Mouse (Mus musculus): ENCODE data around the gene Ncdn. TPM values are rescaled to one million over a fixed set of nuclear protein-coding genes. Genes with fewer than 3 reads are reported as not detected.

The Ncdn gene
- polyA plus RNA-seq, 1 experiment from 2014 or later: 29.9 TPM

DNA sequence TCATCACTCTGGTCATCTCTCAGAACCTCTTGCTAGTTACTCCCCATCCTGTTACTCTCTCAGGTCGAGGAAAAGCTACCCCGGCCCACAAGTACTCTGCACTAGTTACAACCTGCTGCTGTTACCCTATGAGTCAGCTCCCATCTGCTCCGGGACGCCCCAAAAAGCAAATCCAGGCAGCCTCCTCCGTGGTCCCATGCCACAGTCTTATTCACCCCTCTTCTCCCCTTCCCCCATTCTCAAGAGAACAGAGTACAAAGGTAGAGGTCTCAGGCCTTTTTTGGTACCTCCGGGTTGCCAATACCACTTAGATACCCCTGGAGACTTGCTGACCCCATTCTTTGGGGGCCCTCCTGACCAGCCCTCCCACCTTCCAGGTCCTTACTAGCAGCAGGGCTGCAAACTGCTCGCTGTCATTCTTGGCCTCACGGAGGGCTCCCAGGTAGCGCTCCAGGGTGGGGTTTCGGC lies 1.6 kb downstream of the Ncdn start:
- Histone ChIP-seq H3K4me3 (peak overlapping the region; percentile 92), H3K4me1 (peaks cover 58% of the 10 kb centered on the region), H3K27ac (no peak overlapping the region), H3K27me3 (no peaks in the 10 kb centered on the region), H3K4me2 (peak overlapping the region; percentile 95), H3K9me3 (no peaks in the 10 kb centered on the region), H3K36me3 (peaks cover 36% of the 10 kb centered on the region), H3K9ac (no peak overlapping the region)
- ATAC-seq (ENCODE audit: insufficient number of reproducible peaks, low FRiP score, low TSS enrichment, low read depth): no peak
- WGBS: 52% methylated on average over 10 of the region's 10 CpGs

DNA sequence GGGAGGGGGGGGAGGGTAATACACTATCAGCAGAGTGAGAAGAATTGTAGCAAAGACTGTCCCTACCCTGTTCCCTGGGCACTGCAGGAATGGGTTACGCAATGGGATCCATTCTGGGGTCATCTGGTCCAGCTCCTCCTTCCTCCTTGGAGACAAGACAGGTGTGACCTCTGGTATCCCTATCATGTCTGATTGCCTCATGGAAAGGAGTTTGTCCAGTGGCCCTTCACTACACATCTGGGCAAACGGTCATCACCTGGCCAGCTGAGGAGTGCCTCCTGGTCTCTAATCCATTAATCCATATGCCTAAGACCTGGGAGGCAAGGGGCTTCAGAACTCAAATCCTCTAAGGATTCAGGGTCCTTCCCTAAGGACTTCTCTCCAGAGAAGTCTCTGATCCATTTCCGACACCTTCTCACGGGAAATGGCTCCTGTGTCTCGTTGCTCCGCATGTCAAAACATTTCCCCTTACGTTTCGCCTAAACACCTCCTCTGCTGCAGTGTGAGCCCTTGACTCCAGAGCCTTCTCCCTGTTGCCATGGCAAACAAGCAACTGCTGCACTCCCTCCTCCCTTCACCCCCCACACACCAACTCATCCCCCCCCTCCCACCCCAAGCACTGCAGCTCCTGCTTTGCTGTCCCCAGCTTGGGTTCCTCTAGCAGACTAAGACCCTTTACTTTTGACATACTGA lies 2.2 kb downstream of the Ncdn start:
- no peaks in the 10 kb centered on the region for H3K9me3 ChIP-seq
- WGBS: 76% methylated on average over 8 of the region's 8 CpGs
- no peak overlapping the region for H3K4me3 ChIP-seq
- peak overlapping the region; percentile 95; the same call in 1 of the 2 replicates for H3K4me2 ChIP-seq
- no peak for ATAC-seq (ENCODE audit: insufficient number of reproducible peaks, low FRiP score, low TSS enrichment, low read depth)
- H3K27me3 ChIP-seq: no peaks in the 10 kb centered on the region
- peaks cover 61% of the 10 kb centered on the region for H3K4me1 ChIP-seq
- H3K36me3 ChIP-seq: peaks cover 42% of the 10 kb centered on the region
- no peak overlapping the region for H3K27ac ChIP-seq
- no peak overlapping the region for H3K9ac ChIP-seq

DNA sequence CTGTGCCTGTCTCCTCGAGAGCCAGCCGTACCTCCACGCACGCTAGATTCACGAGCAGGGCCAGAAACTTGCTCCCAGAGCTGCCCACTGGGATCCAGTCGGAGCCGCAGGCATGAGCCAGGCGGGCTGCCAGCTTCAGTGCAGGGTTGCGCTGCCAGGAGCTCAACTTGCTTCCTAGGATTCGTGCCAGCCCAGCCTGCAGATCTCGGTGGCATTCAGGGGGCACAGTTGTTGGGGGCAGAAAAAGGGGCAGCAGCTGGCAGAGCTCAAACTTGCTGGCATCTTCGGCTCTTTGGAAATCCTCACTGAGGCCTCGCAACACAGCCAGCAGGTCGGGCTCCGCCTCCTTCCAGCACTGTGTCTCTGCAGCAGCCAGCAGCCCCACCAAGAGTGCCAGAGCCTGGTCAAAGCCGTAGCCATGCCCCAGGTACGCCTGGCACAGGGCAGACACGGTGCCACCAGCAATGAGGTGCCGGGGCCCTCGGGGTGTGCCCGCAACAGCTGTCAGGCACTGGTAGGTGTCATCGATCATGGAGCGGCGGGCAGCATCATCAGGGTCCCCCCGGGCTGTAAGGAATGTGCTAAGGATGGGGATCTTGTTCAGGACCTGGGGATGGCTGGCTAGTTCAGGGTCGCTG lies 3.1 kb downstream of the Ncdn start:
- Histone ChIP-seq H3K9me3 (no peaks in the 10 kb centered on the region), H3K4me2 (peak overlapping the region; percentile 26; the same call in 1 of the 2 replicates), H3K4me1 (peaks cover 65% of the 10 kb centered on the region), H3K36me3 (peaks cover 49% of the 10 kb centered on the region), H3K9ac (no peak overlapping the region), H3K27me3 (no peaks in the 10 kb centered on the region), H3K4me3 (0 out of 2 replicates have a peak overlapping the region, but pooled peaks have one; percentile 7), H3K27ac (peak overlapping the region; percentile 47; the same call in 1 of the 2 replicates)
- WGBS: 73% methylated on average over 26 of the region's 26 CpGs
- no peak for ATAC-seq (ENCODE audit: insufficient number of reproducible peaks, low FRiP score, low TSS enrichment, low read depth)

DNA sequence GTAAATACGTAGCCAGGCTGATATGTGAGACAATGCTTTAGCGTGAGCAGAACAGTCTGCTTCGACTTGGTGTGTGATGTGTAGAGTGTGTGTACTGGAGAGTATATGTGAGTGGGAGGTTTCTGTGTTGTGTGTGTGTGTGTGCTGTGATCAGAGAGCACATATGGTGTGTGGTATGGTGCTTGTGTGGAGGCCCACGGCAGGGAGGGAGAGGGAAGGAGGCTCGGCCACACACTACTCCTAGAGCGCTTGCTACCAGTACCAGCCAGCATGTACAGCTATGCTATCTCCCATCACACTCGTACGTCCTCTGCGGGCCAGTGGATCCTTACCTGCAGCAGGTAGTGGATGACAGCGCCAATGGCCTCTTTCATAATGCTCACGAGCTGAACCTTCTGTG lies 3.7 kb downstream of the Ncdn start:
- Histone ChIP-seq H3K27ac (peak overlapping the region; percentile 47; the same call in 1 of the 2 replicates), H3K4me2 (peak overlapping the region; percentile 26; the same call in 1 of the 2 replicates), H3K36me3 (peaks cover 55% of the 10 kb centered on the region), H3K4me3 (0 out of 2 replicates have a peak overlapping the region, but pooled peaks have one; percentile 7), H3K9me3 (no peaks in the 10 kb centered on the region), H3K27me3 (no peaks in the 10 kb centered on the region), H3K4me1 (peaks cover 60% of the 10 kb centered on the region), H3K9ac (no peak overlapping the region)
- no peak for ATAC-seq (ENCODE audit: insufficient number of reproducible peaks, low FRiP score, low TSS enrichment, low read depth)
- 83% methylated on average over 10 of the region's 11 CpGs for WGBS

DNA sequence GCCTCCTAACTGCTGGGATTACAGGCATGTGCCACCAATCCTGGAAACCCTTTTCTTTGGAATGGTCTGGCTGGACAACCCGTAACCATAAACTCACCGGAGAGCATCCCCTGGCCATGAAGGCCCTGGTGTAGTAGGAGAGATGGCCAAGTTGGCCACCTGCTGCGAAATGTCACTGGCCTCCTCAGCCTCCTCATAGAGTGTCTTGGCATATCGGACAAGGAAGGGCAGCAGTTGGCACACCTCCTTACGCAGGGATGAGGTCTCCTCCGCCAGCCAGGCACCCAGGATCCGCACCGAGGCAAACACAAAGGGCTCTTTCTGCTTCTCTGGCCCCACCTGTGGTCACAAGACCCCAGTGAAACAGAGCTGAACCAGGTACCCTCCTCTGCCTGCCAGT lies 4.9 kb downstream of the Ncdn start:
- H3K27me3 ChIP-seq: no peaks in the 10 kb centered on the region
- no peak overlapping the region for H3K9ac ChIP-seq
- H3K36me3 ChIP-seq: peaks cover 63% of the 10 kb centered on the region
- no peak overlapping the region for H3K4me2 ChIP-seq
- H3K9me3 ChIP-seq: no peaks in the 10 kb centered on the region
- H3K27ac ChIP-seq: no peak overlapping the region
- peaks cover 52% of the 10 kb centered on the region for H3K4me1 ChIP-seq
- H3K4me3 ChIP-seq: no peak overlapping the region
- WGBS: 93% methylated on average over 8 of the region's 8 CpGs
- no peak for ATAC-seq (ENCODE audit: insufficient number of reproducible peaks, low FRiP score, low TSS enrichment, low read depth)

DNA sequence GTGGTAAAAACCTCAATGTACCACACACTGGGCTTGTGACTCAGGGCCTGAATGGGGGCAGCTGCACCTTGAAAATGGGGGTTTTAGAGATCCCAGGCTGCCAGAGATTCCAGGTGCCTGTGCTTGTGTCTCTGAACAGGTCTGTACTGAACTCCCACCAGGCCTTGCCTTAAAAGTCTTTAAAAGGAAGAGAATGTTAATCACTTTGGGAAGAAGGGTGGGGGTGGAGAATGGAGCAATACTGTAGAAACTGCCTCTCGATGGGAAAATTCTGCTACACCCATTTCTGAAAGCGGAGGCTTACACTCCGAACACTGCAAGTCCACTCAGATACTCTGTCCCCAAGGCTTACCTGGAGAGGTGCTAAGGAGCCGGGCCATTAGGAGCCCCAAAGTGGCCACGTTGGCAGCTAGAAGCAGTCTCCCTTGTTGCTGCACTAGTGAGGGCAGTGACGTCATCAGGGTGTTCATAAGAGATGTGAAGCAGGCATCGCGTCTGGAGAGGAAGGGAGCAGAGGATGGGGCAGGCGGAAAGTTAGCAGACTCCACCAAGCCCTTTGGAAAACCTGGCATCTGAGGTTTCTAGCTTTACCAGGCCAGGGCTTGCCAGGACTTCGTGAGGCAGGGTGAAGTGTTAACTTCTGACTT lies 6.9 kb downstream of the Ncdn start:
- Histone ChIP-seq H3K27ac (no peak overlapping the region), H3K36me3 (peaks cover 63% of the 10 kb centered on the region), H3K9me3 (no peaks in the 10 kb centered on the region), H3K4me2 (no peak overlapping the region), H3K4me1 (peaks cover 42% of the 10 kb centered on the region), H3K4me3 (no peak overlapping the region), H3K9ac (no peak overlapping the region), H3K27me3 (no peaks in the 10 kb centered on the region)
- no peak for ATAC-seq (ENCODE audit: insufficient number of reproducible peaks, low FRiP score, low TSS enrichment, low read depth)
- WGBS: 79% methylated on average over 10 of the region's 10 CpGs

DNA sequence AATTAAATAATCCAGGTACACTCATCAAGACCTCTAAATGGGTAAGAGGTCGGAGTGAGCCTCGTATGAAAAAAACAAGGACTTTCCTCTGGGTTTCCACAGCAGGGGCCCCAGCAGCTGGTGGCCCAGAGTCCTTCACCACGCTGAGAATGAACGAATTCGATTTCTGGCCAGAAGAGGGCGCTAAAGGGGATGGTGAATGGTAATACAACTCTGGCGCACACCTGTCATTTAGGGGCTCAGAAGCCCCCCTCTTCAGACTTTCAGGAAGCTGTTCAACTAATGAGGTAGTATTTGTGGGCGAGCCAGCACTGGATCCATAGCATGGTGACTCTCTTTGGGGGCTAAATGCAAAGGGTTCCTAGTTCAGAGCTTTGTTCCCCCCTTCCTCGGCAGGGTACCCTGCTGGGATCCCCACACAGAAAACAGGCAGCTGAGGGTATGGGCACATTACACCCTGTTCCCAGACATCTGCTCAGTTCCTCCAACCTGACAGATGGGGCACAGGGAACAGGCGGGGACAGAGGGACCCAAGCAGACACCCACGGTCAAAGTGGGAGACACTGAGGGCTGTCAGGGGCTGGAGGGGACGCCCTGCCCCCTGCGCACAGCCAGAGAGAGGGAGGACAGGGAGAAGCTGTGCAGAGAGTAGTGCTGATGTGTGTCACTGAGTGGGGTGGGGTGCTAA lies 7.6 kb downstream of the Ncdn start:
- no peak overlapping the region for H3K4me2 ChIP-seq
- H3K4me1 ChIP-seq: peaks cover 37% of the 10 kb centered on the region
- ATAC-seq (ENCODE audit: insufficient number of reproducible peaks, low FRiP score, low TSS enrichment, low read depth): 0 out of 2 replicates have a peak, but pooled peaks have one; percentile 22
- peaks cover 63% of the 10 kb centered on the region for H3K36me3 ChIP-seq
- H3K4me3 ChIP-seq: no peak overlapping the region
- no peaks in the 10 kb centered on the region for H3K9me3 ChIP-seq
- no peaks in the 10 kb centered on the region for H3K27me3 ChIP-seq
- H3K9ac ChIP-seq: no peak overlapping the region
- no peak overlapping the region for H3K27ac ChIP-seq
- 41% methylated on average over 13 of the region's 13 CpGs for WGBS

DNA sequence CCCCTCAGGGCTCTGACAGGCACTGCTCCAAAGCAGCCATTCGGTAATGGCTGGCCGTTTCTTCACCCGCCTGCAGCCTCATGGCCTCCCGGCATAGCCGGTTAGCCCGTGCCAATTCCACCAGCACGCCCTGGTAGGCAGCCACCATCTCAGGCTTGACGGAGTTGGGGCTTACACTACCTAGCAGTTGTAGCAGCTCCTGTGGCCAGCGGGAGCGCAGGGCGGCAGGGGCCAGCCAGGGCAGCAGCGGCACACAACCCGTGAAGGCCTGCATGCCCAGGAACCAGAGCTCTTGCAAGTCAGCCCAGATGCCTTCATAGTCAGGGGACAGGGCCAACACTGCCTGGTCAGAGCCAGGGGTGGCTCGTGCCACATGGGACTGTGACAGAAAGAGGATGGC lies 8.4 kb downstream of the Ncdn start:
- no peak overlapping the region for H3K4me3 ChIP-seq
- 88% methylated on average over 14 of the region's 14 CpGs for WGBS

DNA sequence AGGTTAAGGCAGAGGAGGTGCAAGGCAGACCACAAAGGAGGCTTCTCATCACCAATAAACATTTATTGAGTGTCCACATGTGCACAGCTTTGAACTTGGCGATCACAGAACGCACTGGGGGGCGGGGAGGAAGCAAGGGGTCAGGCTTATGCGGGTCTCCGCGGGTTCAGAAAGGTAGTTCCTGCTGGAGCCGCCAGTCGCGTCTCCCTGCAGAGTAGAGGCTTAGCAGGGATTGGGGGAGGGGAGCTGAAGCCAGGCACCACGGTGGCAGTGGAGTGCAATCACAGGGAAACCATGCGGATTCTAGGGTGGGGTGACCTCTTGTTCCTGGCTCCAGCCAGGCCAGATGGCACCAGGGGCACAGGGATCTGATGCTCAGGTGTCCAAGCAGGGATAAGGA lies 9.5 kb downstream of the Ncdn start:
- H3K27ac ChIP-seq: no peak overlapping the region
- no peak overlapping the region for H3K4me3 ChIP-seq
- H3K4me2 ChIP-seq: no peak overlapping the region
- 15% methylated on average over 11 of the region's 11 CpGs for WGBS
- peaks cover 18% of the 10 kb centered on the region for H3K4me1 ChIP-seq
- peaks cover 8% of the 10 kb centered on the region; the same call in 1 of the 2 replicates for H3K27me3 ChIP-seq
- no peak overlapping the region for H3K9ac ChIP-seq
- H3K9me3 ChIP-seq: no peaks in the 10 kb centered on the region
- peaks cover 45% of the 10 kb centered on the region for H3K36me3 ChIP-seq
- ATAC-seq (ENCODE audit: insufficient number of reproducible peaks, low FRiP score, low TSS enrichment, low read depth): no peak

More for the DNA sequence above, 8.4 kb downstream of the Ncdn start:
- Histone ChIP-seq H3K27ac (no peak overlapping the region), H3K9ac (no peak overlapping the region), H3K36me3 (peaks cover 57% of the 10 kb centered on the region), H3K4me2 (no peak overlapping the region), H3K9me3 (no peaks in the 10 kb centered on the region), H3K4me1 (peaks cover 29% of the 10 kb centered on the region), H3K27me3 (peaks cover 2% of the 10 kb centered on the region; the same call in 1 of the 2 replicates)
- ATAC-seq (ENCODE audit: insufficient number of reproducible peaks, low FRiP score, low TSS enrichment, low read depth): no peak

DNA sequence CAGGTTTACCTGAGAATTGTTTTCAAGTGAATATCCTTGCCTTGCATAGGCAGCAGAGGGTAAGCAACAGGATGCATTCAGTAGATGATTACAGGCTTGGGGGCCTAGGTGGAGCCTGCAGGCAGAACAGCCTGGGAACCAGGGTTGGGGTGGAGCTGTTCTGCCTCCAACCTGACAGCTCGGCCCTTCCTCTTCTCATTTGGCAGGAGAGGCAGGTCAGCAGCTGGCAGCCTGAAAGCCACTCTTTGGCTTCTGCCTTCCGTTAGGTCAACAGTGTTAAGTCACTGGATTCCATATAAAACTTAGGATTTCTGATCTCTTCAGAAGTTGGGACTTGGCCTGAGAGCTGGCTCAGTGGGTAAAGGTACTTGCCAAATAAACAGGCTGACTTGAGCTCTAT lies 10.3 kb downstream of the Ncdn start:
- Histone ChIP-seq H3K9ac (no peak overlapping the region), H3K36me3 (peaks cover 38% of the 10 kb centered on the region), H3K4me1 (peaks cover 14% of the 10 kb centered on the region; the same call in 1 of the 2 replicates), H3K9me3 (no peaks in the 10 kb centered on the region), H3K4me2 (no peak overlapping the region), H3K27ac (no peak overlapping the region), H3K4me3 (no peak overlapping the region), H3K27me3 (peaks cover 16% of the 10 kb centered on the region)
- 37% methylated on average over 2 of the region's 2 CpGs for whole genome bisulfite sequencing
- ATAC-seq (ENCODE audit: insufficient number of reproducible peaks, low FRiP score, low TSS enrichment, low read depth): no peak

DNA sequence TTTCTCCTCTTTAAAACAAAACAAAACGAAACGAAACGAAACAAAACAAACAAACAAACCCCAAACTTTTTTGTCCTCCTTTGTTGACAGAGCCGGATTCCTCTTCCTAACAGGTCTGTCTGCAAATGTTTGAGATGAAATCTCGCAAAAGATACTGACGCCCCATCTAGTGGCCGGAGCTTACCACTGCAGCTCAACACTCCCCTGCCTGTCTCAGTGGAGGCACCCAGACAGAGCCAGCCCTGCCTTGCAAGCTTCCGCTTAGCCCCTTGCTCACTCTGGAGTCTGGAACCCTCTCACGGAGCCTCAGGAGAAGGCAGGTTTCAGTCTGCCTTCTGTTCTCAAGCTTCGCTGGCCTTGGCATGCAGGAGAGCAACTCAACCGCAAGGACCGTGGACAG lies 11.8 kb downstream of the Ncdn start:
- no peak for ATAC-seq (ENCODE audit: insufficient number of reproducible peaks, low FRiP score, low TSS enrichment, low read depth)
- no peaks in the 10 kb centered on the region for H3K9me3 ChIP-seq
- peaks cover 26% of the 10 kb centered on the region for H3K36me3 ChIP-seq
- WGBS: 5% methylated on average over 12 of the region's 12 CpGs
- H3K27ac ChIP-seq: no peak overlapping the region
- H3K4me1 ChIP-seq: peaks cover 11% of the 10 kb centered on the region
- H3K4me3 ChIP-seq: no peak overlapping the region
- peaks cover 30% of the 10 kb centered on the region for H3K27me3 ChIP-seq
- H3K9ac ChIP-seq: no peak overlapping the region
- 0 out of 2 replicates have a peak overlapping the region, but pooled peaks have one; percentile 10 for H3K4me2 ChIP-seq
